Mouse (Mus musculus) neural tube, embryonic 12.5 days (tissue): ENCODE measurements at regions not wholly inside any gene's neighbourhood (a gene's known extent, or its start where the extent isn't known, plus 50 kb on each side); places are given as distances from the start of the nearest gene placed in this dataset.
A peak's percentile ranks its signal among the peaks of the same experiment; 100 is the strongest.
"Not testable (repeated sequence)": the region's sequence is repeated elsewhere in the genome, so short reads cannot be mapped to it uniquely, and the experiment has no call there.

ENCODE experiments used
- ATAC-seq: fragments of 200-750 bp; cut with Nextera tagmentation; 2 replicates; pipeline ENCODE4 v1.8.0; 2017; ENCODE audit warnings: low read depth, mild to moderate bottlenecking, moderate TSS enrichment, moderate library complexity; ENCODE audit not compliant: low FRiP score
- H3K27ac ChIP-seq: fragments of 300-500 bp; sonication (generic); 2 replicates; pipeline ENCODE4 v1.5.1; 2016
- H3K27me3 ChIP-seq: fragments of 300-500 bp; sonication (generic); replicated peaks from 2 replicates; pipeline ENCODE4 v1.6.1; 2016; ENCODE audit warnings: mild to moderate bottlenecking
- H3K36me3 ChIP-seq: fragments of 300-500 bp; sonication (generic); 2 replicates; pipeline ENCODE4 v1.6.1; 2016; ENCODE audit warnings: mild to moderate bottlenecking
- H3K4me1 ChIP-seq: fragments of 300-500 bp; sonication (generic); 2 replicates; pipeline ENCODE4 v1.6.1; 2016
- H3K4me2 ChIP-seq: fragments of 300-500 bp; sonication (generic); replicated peaks from 2 replicates; pipeline ENCODE4 v1.6.1; 2016; ENCODE audit warnings: mild to moderate bottlenecking
- H3K4me3 ChIP-seq: fragments of 300-500 bp; sonication (generic); 2 replicates; pipeline ENCODE4 v1.5.1; 2016
- H3K9ac ChIP-seq: fragments of 300-500 bp; sonication (generic); 2 replicates; pipeline ENCODE4 v1.6.1; 2016; ENCODE audit warnings: mild to moderate bottlenecking
- H3K9me3 ChIP-seq: fragments of 300-500 bp; sonication (generic); 2 replicates; pipeline ENCODE4 v1.6.1; 2016; ENCODE audit warnings: mild to moderate bottlenecking
- WGBS: fragments of 180-500 bp; shearing (Covaris S2); methylation state at CpG from one replicate; pipeline ENCODE4 v1.1.7; 2016; 5-methylcytosine and 5-hydroxymethylcytosine counted together

DNA sequence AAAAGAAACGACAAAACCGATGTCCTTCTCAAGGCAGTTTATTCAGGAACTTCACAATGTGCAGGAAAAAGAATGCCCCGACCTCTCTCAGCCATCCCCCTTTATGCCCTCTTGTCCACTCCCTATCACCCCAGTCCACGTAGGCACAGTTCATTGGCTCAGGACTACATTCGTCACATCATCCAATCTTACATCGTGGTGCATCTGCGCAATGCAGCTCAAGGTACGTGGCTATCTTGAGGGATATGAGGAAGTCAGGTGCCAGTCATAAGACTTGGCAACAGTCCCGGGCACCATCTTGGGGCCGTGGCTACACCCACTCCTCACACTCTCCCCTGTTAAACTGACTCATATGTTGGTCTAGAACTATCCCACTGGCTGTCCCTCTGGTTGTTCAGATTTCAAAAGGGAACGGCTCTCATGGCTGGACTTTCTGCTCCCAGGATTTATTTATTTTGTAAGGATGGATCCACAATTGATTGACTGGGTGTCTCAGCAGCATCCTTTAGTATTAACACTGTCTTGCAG is 87.4 kb upstream of the Olfr1402 start:
- 91% methylated on average over 11 of the region's 11 CpGs for WGBS
- H3K9me3 ChIP-seq, H3K4me1 ChIP-seq, H3K27ac ChIP-seq, H3K27me3 ChIP-seq, ATAC-seq, H3K4me3 ChIP-seq, H3K4me2 ChIP-seq, H3K9ac ChIP-seq, H3K36me3 ChIP-seq: not testable (repeated sequence)

DNA sequence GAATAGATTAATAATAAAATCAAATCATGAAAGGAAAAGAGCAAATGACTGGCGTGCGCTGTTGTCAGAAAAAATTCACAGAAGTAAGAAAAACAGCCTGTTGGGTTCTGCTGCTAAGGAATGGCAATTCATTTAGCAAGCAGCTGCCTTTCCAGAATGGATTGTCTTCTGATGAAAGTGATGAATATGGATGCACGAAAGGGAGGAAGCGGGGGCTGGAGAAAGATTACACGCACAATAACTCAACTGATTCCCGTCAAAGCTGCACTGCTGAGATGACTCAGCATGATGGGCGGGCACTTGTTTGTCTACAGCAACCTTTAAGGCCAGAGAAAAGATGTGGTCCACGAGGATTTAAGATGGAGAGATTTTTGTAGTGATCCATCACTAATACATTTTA is 85.4 kb upstream of the Olfr1402 start:
- ATAC-seq, result peak; percentile 29; the same call in 1 of the 2 replicates

DNA sequence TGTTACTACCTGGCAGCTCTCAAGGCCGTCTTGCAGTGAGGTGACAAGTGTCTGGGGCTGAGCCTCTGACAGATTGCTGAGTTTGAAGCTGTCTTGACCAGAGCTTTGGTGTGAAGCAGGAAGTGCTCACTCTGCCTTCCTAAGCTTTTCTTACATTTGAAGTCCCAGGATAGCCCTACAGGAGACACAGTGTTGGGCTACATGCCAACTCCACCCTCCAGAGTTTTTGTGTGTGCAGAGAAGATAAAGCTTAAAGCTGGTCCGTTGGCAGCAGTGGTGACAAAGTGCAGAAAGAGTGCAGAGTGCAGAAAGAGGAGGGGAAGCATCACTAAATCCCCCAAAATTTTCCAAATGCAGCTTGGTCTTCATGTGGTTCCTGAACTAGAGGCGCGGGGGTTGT is 70.1 kb upstream of the Olfr1402 start:
- Histone ChIP-seq H3K4me3 (no peak overlapping the region), H3K9ac (no peak overlapping the region), H3K4me1 (no peaks in the 10 kb centered on the region), H3K36me3 (no peaks in the 10 kb centered on the region), H3K4me2 (no peak overlapping the region), H3K27ac (no peak overlapping the region), H3K9me3 (no peaks in the 10 kb centered on the region), H3K27me3 (no peaks in the 10 kb centered on the region)
- WGBS, result 73% methylated on average over 4 of the region's 4 CpGs
- ATAC-seq, result no peak

More for the DNA sequence above, 85.4 kb upstream of the Olfr1402 start:
- 0 out of 2 replicates have a peak overlapping the region, but pooled peaks have one; percentile 8 for H3K4me2 ChIP-seq
- no peaks in the 10 kb centered on the region for H3K27me3 ChIP-seq
- 0 out of 2 replicates have a peak, but pooled peaks cover 3% of the 10 kb centered on the region for H3K4me1 ChIP-seq
- WGBS, result 35% methylated on average over 8 of the region's 8 CpGs
- no peak overlapping the region for H3K27ac ChIP-seq
- no peak overlapping the region for H3K9ac ChIP-seq
- no peaks in the 10 kb centered on the region for H3K9me3 ChIP-seq
- no peaks in the 10 kb centered on the region for H3K36me3 ChIP-seq
- H3K4me3 ChIP-seq, result no peak overlapping the region

DNA sequence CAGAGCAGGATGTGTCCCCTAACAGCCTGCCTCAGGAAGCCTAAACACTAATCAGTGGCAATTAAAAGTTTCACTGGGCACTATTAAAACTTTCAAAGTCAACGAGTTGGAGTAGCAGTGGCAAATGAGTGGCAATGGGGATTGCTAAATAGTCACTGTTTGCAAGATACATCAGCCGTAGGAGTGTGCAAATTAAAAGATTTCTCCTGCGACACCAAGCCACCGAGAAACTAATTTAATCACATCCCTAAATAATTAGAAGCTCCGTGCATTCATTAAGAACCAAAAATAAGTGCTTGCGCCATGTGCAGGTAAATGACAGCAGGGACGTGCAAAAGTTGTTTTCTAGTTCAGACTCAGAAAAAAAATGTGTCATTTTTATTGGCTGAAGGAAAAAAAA is 69.4 kb upstream of the Olfr1402 start:
- ATAC-seq, result no peak
- WGBS, result 78% methylated on average over 7 of the region's 7 CpGs

DNA sequence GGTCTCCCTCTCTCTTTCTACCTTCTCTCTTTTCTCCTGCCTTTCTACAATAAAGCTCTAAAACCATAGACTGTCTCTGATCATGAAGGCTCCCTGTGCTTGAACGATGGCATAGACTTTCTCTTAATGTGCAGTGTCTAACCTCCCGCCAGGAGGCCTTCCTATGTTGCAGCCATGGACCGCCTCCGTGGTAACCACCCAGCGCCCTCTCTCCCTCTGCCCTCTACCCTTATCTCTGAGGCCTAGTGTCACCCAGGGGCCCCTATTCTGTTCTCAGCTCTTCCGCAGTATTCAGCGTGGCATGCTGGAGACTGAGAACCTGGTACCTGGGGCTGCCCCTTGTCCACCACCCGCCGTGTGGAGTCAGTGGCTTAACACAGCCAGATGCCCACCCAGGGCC is 67.5 kb upstream of the Olfr1402 start:
- no peaks in the 10 kb centered on the region for H3K4me1 ChIP-seq
- H3K9me3 ChIP-seq, result no peaks in the 10 kb centered on the region
- H3K4me3 ChIP-seq, result no peak overlapping the region
- H3K27ac ChIP-seq, result no peak overlapping the region
- no peaks in the 10 kb centered on the region for H3K36me3 ChIP-seq
- 87% methylated on average over 9 of the region's 9 CpGs for WGBS
- no peak overlapping the region for H3K4me2 ChIP-seq
- H3K9ac ChIP-seq, result no peak overlapping the region
- no peaks in the 10 kb centered on the region for H3K27me3 ChIP-seq
- no peak for ATAC-seq

More for the DNA sequence above, 69.4 kb upstream of the Olfr1402 start:
- Histone ChIP-seq H3K4me3 (no peak overlapping the region), H3K27me3 (no peaks in the 10 kb centered on the region), H3K9ac (no peak overlapping the region), H3K27ac (no peak overlapping the region), H3K36me3 (no peaks in the 10 kb centered on the region), H3K9me3 (no peaks in the 10 kb centered on the region), H3K4me2 (no peak overlapping the region), H3K4me1 (no peaks in the 10 kb centered on the region)
